Mouse (Mus musculus) adrenal gland, postnatal 14 days (tissue): ENCODE data around the gene Rab42. TPM values are rescaled to one million over a fixed set of nuclear protein-coding genes. Genes with fewer than 3 reads are reported as not detected.
"Not testable (repeated sequence)": the region's sequence is repeated elsewhere in the genome, so short reads cannot be mapped to it uniquely, and the experiment has no call there.

Source experiments
- DNase-seq: peaks from one replicate; pipeline ENCODE4 v3.0.0; 2021; ENCODE audit warnings: mixed read lengths
- total RNA-seq: library from RNA; stranded (reverse); gene quantifications from 2 replicates; pipeline ENCODE4 v1.2.3, GENCODE M21; 2021

Gene Rab42
- total RNA-seq, 1 experiment from 2014 or later: 0.93 TPM

DNA sequence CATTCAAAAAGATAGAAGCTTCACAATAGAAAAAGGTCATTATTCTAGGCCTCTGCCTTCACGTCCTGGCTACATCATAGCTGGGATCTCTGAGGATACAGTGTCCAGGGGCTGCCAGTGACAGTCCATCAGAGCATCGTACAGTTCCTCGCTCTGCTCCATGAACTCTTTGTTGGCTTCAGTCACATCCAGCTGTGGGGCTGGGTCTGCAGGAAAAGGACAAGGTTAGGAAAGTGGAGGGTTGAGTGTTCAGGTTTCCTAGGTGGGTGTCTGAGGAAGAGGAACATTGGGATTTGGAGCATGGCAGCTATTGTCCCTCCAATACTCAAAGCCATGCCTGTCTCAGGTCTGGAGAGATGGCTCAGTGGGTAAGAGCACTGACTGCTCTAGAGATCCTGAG is 8.6 kb upstream of the Rab42 start:
- no peak for DNase-seq

- DNase-seq: no peak
These were observed 8.0 kb upstream of the Rab42 start for GRCm38 (mm10) chr4:132311209-132311608.

DNA sequence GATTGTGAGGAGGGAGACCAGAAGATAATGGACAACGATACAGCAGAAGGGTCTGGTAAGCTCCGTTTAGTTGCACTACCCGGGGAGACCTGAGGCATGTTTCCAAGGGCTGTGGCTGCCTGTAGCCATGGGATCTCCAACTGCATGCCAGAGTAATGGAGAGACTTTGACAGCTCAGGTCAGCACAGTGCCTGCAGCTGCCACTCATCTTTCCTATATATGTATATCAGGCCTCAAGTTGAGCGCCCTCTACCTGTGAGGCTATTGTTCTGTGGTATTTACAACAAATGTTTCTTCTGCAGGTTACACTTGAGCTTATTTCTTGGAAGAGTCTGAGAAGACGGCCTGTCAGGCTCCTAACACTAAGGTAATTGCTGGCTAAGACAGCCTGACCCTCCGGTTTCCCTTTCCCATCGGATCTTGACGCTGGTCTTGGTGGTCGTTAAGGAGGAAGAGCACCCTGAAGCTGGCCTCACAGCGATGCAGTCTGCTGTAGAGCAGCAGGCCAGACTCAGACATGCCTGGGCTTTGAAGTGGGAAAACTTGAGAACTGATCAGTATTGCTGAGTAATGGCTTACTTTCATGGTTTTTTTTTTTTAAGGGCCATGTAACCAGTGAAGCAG is 6.8 kb upstream of the Rab42 start:
- peak; percentile 46 for DNase-seq

DNA sequence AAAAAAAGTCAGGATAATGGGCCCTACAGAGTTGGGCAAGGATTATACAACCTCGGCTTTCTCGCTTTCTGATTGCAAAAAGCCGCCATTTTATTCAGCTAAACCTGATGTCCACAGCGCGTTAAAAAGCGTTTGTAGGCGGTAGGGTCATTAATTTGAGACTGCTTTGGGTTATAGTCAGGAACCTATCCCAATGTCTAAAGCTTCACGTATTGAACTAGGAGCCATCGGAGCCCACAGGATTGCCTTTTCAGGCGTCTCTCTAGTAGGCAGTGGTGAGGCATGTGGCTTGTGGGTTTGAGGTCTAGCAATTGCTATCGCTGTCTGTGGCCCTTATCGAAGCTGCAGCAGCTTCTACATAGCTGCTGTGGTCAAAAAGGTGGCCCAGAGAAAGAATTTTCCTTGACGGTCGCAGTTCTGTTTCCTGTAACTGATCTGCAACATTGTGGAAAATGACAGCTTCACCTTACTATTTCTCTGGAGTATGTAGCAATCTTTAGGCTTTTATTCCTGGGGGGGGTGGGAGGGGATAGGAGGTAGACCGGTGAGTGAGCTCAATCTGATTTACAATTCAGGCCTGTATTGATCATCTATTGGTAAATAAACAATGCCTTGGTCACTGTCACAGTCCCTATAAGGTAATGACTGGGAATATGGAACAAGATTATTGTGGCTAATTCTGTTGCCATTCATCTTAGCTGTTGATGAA is 6.1 kb upstream of the Rab42 start:
- peak; percentile 26 for DNase-seq

DNA sequence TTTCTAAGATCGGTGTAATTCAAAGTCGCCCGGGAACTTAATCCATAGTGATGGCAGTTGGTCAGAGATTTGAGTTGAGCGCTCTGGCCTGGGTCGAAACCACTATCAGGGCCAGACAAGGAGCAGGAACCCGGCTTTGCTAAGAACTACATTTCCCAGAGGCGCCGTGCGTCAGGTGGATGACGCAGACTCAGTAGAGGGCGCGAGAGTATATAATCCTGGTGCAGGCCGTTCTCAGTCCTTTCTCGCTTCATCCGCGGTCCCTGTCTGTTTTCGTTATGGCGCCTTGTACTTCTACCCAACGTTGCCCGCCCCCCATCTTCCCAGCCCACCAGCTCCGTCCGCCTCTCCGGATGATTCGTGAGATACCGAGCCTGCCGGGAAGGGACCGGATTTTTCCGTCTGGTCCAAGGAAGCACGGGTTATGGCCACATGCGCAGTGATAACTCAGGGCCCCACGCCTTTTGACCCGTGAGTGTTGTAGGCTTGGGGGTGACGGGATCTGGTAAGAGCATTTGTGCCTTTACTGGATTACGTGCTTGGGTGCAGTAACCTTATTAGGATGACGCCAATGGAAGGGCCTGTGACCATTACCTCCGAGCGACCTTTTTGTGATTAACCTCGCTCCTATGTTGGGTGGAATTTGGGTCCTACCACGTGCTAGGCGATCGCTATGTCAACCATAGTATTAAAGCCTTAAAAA is 5.4 kb upstream of the Rab42 start:
- DNase-seq: peak; percentile 94

GRCm38 (mm10) chr4:132306004-132306403 is 2.8 kb upstream of the Rab42 start:
- DNase-seq: no peak

DNA sequence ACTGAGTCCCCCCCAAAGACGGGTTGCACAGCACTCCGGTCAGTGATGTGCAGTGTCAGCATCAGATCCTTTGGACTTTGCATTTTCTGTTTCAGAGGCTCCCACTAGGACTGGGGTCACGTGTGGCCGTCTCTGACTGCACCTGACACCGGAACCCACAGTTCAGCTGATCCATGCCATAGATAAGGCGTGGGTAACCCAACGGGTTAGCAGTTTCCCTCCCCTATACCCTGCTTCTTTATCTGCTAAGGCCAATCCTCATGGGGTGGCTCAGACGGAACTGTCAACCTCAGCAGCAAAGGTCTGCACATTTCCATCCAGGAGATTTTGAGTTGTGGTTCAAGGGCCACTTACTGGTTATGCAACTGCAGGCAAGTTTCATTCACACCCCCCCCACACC is 2.1 kb upstream of the Rab42 start:
- DNase-seq: no peak

GRCm38 (mm10) chr4:132303484-132303883 is 299 bp upstream of the Rab42 start:
- not testable (repeated sequence) for DNase-seq

- peak; percentile 29 for DNase-seq
These were observed 933 bp downstream of the Rab42 start for GRCm38 (mm10) chr4:132301965-132302938.

GRCm38 (mm10) chr4:132301486-132301885 is 1.7 kb downstream of the Rab42 start:
- peak; percentile 55 for DNase-seq

GRCm38 (mm10) chr4:132299849-132300248 is 3.3 kb downstream of the Rab42 start:
- no peak for DNase-seq

DNA sequence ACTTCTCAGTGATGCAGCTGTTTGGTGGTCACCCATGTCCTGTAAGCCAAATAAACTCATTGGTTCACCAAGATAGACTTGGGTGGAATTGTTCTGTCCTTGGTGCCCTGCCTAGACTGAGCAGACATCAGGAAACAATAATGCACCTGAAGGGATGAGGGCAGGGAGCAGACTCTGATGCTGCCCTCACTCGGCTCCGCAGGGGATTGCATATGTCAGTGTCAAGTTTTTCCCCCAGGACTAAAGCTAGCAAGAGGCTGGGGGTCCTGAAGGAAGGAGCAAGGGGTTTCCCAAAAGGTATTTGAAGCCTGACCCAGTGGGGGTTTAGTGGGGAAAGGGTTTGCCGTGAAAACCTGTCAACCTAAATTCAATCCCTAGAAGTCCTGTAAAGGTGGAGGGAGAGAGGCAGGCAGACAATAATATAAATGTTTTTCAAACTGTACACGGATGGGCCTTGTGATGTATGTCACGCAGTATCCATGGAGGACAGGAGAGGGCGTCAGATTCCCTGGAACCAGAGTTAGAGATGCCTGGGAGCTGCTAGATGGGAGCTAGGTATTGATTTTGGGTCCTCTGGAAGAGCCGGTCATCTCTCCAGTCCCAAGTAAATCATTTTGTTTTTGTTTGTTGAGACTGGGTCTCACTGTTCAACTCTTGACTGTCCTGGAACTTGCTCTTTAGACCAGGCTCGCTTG is 7.3 kb downstream of the Rab42 start:
- peak; percentile 39 for DNase-seq

GRCm38 (mm10) chr4:132293682-132294240 is 9.4 kb downstream of the Rab42 start:
- peak; percentile 11 for DNase-seq

- peak; percentile 77 for DNase-seq
These were observed 10.2 kb downstream of the Rab42 start for GRCm38 (mm10) chr4:132292988-132293387.

- DNase-seq: peak; percentile 4
These were observed 11.4 kb downstream of the Rab42 start for GRCm38 (mm10) chr4:132291624-132292335.

DNA sequence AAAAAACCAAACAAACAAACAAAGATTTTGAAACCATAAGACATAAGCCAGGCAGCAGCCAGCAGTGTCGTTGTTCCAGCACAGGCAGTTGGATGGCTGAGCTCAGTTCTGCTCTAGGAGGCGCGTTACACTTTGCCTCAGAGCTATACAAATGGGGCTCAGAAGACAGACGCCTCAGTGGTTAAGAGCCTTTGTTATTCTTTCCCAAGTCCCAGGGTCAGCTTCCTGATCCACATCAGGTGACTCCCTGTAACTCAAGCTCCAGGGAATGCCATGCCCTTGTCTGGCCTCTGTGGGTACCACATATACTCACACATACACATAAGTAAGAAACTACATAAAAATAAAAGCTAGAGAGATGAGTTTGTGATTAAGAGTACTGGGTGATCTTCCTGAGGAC is 12.1 kb downstream of the Rab42 start:
- DNase-seq: no peak

- not testable (repeated sequence) for DNase-seq
These were observed 14.3 kb downstream of the Rab42 start for GRCm38 (mm10) chr4:132288840-132289239.

- DNase-seq: no peak
These were observed 27.2 kb downstream of the Rab42 start for GRCm38 (mm10) chr4:132275949-132276348.

DNA sequence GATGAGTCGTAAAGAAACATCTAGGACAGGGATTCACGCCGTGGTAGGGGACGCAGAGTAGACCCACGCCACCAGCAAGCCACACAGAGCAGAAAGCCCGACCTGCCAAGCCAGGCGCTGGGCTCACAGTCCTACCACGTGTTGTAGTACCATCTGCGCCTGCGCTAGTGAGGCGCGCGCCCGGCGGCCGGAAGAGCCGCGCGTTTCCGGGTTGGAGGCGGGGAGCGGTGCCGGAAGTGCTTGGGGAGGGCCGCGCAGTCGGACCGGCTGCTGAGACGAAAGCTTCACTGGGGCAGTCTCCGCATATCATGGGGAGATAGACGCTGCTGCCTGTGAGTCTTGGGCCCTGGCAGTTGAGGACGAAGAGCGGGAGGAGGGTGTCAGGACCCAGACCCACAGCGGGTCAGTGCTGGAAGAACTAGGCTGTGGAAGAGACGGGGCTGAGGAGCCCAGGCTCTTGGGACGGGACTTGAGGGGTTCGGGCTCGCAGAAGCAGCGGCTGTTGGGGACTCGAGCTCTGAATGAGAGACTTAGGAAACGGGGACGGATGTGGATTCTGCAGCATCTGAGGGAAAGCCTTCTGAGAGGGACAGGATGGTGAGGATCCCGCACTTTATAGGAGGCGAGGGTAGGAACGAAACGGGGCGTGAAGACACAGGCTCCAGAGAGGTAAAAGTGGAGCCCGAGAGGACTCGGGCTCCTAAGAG is 28.9 kb downstream of the Rab42 start, which contains the start of gene Taf12:
TSS of gene Taf12 (plus strand) at position 220 of the 707 bp plus-strand sequence.
- DNase-seq: peak; percentile 96

GRCm38 (mm10) chr4:132273166-132273565 is 30.0 kb downstream of the Rab42 start:
- DNase-seq: peak; percentile 43
